Mouse (Mus musculus): ENCODE results near the gene Nrn1. TPM values are rescaled to one million over a fixed set of nuclear protein-coding genes. Genes with fewer than 3 reads are reported as not detected.

Gene Nrn1
- polyA plus RNA-seq, 1 experiment from 2014 or later: 10.4 TPM

- Histone ChIP-seq H3K4me3 (replicated peaks; ENCODE audit: low read length) (no peak overlapping the region), H3K4me2 (ENCODE audit: low read depth, low read length) (no peak overlapping the region), H3K27ac (ENCODE audit: low read length) (no peak overlapping the region), H3K27me3 (ENCODE audit: control insufficient read depth, insufficient read depth, low read length) (peaks cover 70% of the 10 kb centered on the region), H3K9ac (ENCODE audit: low read length) (no peak overlapping the region), H3K36me3 (ENCODE audit: control insufficient read depth, insufficient read depth, low read length) (no peaks in the 10 kb centered on the region), H3K4me1 (ENCODE audit: control insufficient read depth, insufficient read depth, low read length) (peaks cover 14% of the 10 kb centered on the region), H3K9me3 (replicated peaks; ENCODE audit: control insufficient read depth, low read length) (peaks cover 3% of the 10 kb centered on the region; the same call in 1 of the 2 replicates)
- ATAC-seq (ENCODE audit: insufficient read depth, low FRiP score): no peak
- WGBS: 11% methylated on average over 6 of the region's 6 CpGs
These were observed 1.9 kb downstream of the Nrn1 start for GRCm38 (mm10) chr13:36732891-36733490.

- no peak overlapping the region for H3K27ac ChIP-seq (ENCODE audit: low read length)
- peaks cover 73% of the 10 kb centered on the region for H3K27me3 ChIP-seq (ENCODE audit: control insufficient read depth, insufficient read depth, low read length)
- H3K4me2 ChIP-seq (ENCODE audit: low read depth, low read length): peak overlapping the region; percentile 65
- H3K4me3 ChIP-seq (replicated peaks; ENCODE audit: low read length): peak overlapping the region; percentile 41
- peaks cover 20% of the 10 kb centered on the region for H3K4me1 ChIP-seq (ENCODE audit: control insufficient read depth, insufficient read depth, low read length)
- peak overlapping the region; percentile 26; the same call in 1 of the 2 replicates for H3K9ac ChIP-seq (ENCODE audit: low read length)
- under 1% methylated on average over 23 of the region's 23 CpGs for WGBS
- H3K36me3 ChIP-seq (ENCODE audit: control insufficient read depth, insufficient read depth, low read length): no peaks in the 10 kb centered on the region
- ATAC-seq (ENCODE audit: insufficient read depth, low FRiP score): no peak
- peaks cover 4% of the 10 kb centered on the region; the same call in 1 of the 2 replicates for H3K9me3 ChIP-seq (replicated peaks; ENCODE audit: control insufficient read depth, low read length)
These were observed 2.9 kb downstream of the Nrn1 start for GRCm38 (mm10) chr13:36731931-36732461.

DNA sequence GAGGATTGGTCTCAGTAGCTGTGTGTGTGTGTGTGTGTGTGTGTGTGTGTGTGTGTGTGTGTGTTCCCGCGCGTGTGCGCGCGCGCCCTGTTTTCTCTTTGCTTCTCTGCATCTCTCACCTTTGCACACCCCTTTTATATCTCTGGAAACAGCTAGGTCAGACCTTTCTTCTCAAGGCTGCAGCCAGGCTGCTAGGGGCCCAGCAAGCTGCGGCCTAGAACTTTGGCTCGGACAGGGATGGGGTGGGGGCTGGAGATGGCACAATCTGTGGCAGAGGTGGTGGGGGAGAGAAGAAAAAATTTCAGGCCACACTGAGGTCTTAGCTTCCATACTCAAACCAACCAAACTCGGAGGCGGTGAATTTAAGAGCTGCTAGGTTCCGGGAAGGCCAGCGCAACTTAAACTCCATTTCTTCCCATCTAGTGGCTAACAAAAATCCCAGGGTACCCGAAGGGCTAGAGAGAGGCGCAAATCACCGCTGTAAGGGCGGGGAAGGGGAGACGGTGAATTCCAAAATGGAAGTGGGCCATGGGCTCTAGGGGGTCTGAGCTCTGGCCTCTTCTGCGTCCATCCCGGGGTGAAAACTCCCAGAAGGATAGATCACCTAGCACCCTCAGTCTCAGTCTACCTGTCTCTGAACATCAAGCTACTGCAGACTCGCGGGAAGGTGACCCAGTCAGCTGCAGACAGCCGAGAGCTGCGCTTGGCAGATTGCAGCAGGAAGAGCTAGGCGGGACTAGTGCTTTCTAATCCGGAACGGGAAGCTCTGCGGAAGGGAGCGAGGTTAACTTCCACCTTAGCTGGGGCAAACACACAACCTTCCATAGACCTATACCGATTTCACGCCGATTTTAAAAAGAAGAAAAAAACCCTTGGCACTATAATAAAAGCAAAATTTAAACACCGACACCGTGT is 3.7 kb downstream of the Nrn1 start:
- Histone ChIP-seq H3K4me2 (ENCODE audit: low read depth, low read length) (peak overlapping the region; percentile 65), H3K27ac (ENCODE audit: low read length) (no peak overlapping the region), H3K4me1 (ENCODE audit: control insufficient read depth, insufficient read depth, low read length) (peaks cover 23% of the 10 kb centered on the region), H3K9me3 (replicated peaks; ENCODE audit: control insufficient read depth, low read length) (peaks cover 4% of the 10 kb centered on the region; the same call in 1 of the 2 replicates), H3K4me3 (replicated peaks; ENCODE audit: low read length) (peak overlapping the region; percentile 41), H3K9ac (ENCODE audit: low read length) (0 out of 2 replicates have a peak overlapping the region, but pooled peaks have one; percentile 10), H3K36me3 (ENCODE audit: control insufficient read depth, insufficient read depth, low read length) (no peaks in the 10 kb centered on the region), H3K27me3 (ENCODE audit: control insufficient read depth, insufficient read depth, low read length) (peaks cover 80% of the 10 kb centered on the region)
- 6% methylated on average over 34 of the region's 34 CpGs for WGBS
- no peak for ATAC-seq (ENCODE audit: insufficient read depth, low FRiP score)

GRCm38 (mm10) chr13:36730341-36730761 is 4.6 kb downstream of the Nrn1 start:
- Histone ChIP-seq H3K4me3 (replicated peaks; ENCODE audit: low read length) (no peak overlapping the region), H3K27me3 (ENCODE audit: control insufficient read depth, insufficient read depth, low read length) (peaks cover 79% of the 10 kb centered on the region), H3K9me3 (replicated peaks; ENCODE audit: control insufficient read depth, low read length) (peaks cover 4% of the 10 kb centered on the region; the same call in 1 of the 2 replicates), H3K27ac (ENCODE audit: low read length) (no peak overlapping the region), H3K4me2 (ENCODE audit: low read depth, low read length) (no peak overlapping the region), H3K4me1 (ENCODE audit: control insufficient read depth, insufficient read depth, low read length) (peaks cover 19% of the 10 kb centered on the region), H3K9ac (ENCODE audit: low read length) (no peak overlapping the region), H3K36me3 (ENCODE audit: control insufficient read depth, insufficient read depth, low read length) (no peaks in the 10 kb centered on the region)
- WGBS: 12% methylated on average over 14 of the region's 14 CpGs
- no peak for ATAC-seq (ENCODE audit: insufficient read depth, low FRiP score)

- H3K4me1 ChIP-seq (ENCODE audit: control insufficient read depth, insufficient read depth, low read length): peaks cover 17% of the 10 kb centered on the region
- no peak overlapping the region for H3K27ac ChIP-seq (ENCODE audit: low read length)
- no peak overlapping the region for H3K4me2 ChIP-seq (ENCODE audit: low read depth, low read length)
- no peaks in the 10 kb centered on the region for H3K36me3 ChIP-seq (ENCODE audit: control insufficient read depth, insufficient read depth, low read length)
- 18% methylated on average over 13 of the region's 13 CpGs for WGBS
- no peak overlapping the region for H3K9ac ChIP-seq (ENCODE audit: low read length)
- peaks cover 79% of the 10 kb centered on the region for H3K27me3 ChIP-seq (ENCODE audit: control insufficient read depth, insufficient read depth, low read length)
- no peak for ATAC-seq (ENCODE audit: insufficient read depth, low FRiP score)
- peaks cover 4% of the 10 kb centered on the region; the same call in 1 of the 2 replicates for H3K9me3 ChIP-seq (replicated peaks; ENCODE audit: control insufficient read depth, low read length)
- H3K4me3 ChIP-seq (replicated peaks; ENCODE audit: low read length): no peak overlapping the region
These were observed 5.1 kb downstream of the Nrn1 start for GRCm38 (mm10) chr13:36729731-36730340.

DNA sequence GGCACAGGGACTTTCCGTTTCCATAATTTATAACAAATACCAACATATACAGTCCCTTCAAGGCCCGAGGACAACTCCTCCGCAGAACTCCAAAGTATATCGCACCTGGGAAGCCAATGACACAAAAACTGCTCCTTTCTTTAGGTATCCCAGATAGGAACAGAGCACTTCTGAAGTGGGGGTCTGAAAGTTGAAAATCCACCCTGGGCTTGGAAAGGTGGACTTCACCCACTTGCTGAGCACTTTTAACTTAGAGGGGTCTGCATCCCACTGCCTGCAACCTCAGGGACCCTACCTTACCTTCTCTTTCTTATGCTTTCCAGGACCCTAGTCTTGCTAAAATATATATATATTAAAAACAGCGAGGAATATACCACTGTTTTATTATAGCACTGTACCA is 6.4 kb downstream of the Nrn1 start:
- Histone ChIP-seq H3K36me3 (ENCODE audit: control insufficient read depth, insufficient read depth, low read length) (no peaks in the 10 kb centered on the region), H3K4me1 (ENCODE audit: control insufficient read depth, insufficient read depth, low read length) (peaks cover 24% of the 10 kb centered on the region), H3K9ac (ENCODE audit: low read length) (no peak overlapping the region), H3K27me3 (ENCODE audit: control insufficient read depth, insufficient read depth, low read length) (peaks cover 78% of the 10 kb centered on the region), H3K4me2 (ENCODE audit: low read depth, low read length) (no peak overlapping the region), H3K4me3 (replicated peaks; ENCODE audit: low read length) (no peak overlapping the region), H3K9me3 (replicated peaks; ENCODE audit: control insufficient read depth, low read length) (peaks cover 4% of the 10 kb centered on the region; the same call in 1 of the 2 replicates), H3K27ac (ENCODE audit: low read length) (no peak overlapping the region)
- no peak for ATAC-seq (ENCODE audit: insufficient read depth, low FRiP score)
- WGBS: 19% methylated on average over 5 of the region's 5 CpGs

GRCm38 (mm10) chr13:36727779-36728470 is 7.0 kb downstream of the Nrn1 start:
- no peaks in the 10 kb centered on the region for H3K36me3 ChIP-seq (ENCODE audit: control insufficient read depth, insufficient read depth, low read length)
- H3K4me3 ChIP-seq (replicated peaks; ENCODE audit: low read length): peak overlapping the region; percentile 37
- 4% methylated on average over 22 of the region's 23 CpGs for WGBS
- H3K27ac ChIP-seq (ENCODE audit: low read length): no peak overlapping the region
- no peak overlapping the region for H3K9ac ChIP-seq (ENCODE audit: low read length)
- peaks cover 82% of the 10 kb centered on the region for H3K27me3 ChIP-seq (ENCODE audit: control insufficient read depth, insufficient read depth, low read length)
- H3K4me2 ChIP-seq (ENCODE audit: low read depth, low read length): 0 out of 2 replicates have a peak overlapping the region, but pooled peaks have one; percentile 45
- H3K4me1 ChIP-seq (ENCODE audit: control insufficient read depth, insufficient read depth, low read length): peaks cover 24% of the 10 kb centered on the region
- no peak for ATAC-seq (ENCODE audit: insufficient read depth, low FRiP score)
- H3K9me3 ChIP-seq (replicated peaks; ENCODE audit: control insufficient read depth, low read length): peaks cover 4% of the 10 kb centered on the region; the same call in 1 of the 2 replicates

DNA sequence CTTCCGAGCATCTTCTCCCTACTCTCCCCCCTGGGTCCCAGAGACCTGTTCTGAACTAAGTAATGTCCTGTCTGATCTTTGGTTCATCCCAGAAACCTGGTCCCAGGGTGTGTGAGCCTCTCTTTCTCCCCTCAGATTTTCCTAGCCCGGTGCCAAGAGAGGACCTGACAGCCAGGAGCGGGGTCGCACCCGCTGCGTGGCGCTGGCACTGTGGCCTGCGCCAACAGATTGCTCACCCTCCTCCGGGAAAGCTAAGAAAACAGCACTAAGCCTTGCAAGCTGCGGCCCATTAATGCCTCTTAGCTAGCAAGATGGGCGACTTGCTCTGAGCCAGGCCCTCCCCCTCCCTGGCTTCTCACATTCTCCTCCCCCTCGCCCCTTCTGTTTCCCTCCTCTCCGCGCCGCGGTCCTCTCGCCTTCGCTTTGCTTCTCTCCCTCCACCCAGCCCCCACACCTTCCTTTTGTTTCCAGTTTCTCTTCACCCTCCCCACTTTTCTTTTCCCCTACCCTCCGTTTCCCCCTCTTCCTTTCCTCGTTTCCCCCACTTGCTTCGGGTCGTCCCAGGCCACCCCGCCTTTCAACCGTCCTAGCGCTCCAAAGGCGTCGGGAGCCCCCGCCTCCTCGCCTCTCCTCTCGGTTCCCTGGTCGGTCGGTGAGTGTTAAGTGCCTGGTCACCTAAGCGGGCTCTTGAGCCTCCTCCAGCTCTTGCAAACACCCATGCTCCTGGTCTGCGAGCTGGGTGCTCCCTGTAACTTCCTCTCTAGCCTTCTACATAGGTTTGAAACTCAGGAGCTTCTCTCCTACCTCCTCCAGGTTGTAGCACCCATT is 7.8 kb downstream of the Nrn1 start:
- peaks cover 87% of the 10 kb centered on the region for H3K27me3 ChIP-seq (ENCODE audit: control insufficient read depth, insufficient read depth, low read length)
- no peak for ATAC-seq (ENCODE audit: insufficient read depth, low FRiP score)
- H3K27ac ChIP-seq (ENCODE audit: low read length): no peak overlapping the region
- WGBS: under 1% methylated on average over 34 of the region's 34 CpGs
- H3K4me3 ChIP-seq (replicated peaks; ENCODE audit: low read length): peak overlapping the region; percentile 37
- no peaks in the 10 kb centered on the region for H3K36me3 ChIP-seq (ENCODE audit: control insufficient read depth, insufficient read depth, low read length)
- H3K9me3 ChIP-seq (replicated peaks; ENCODE audit: control insufficient read depth, low read length): peaks cover 4% of the 10 kb centered on the region; the same call in 1 of the 2 replicates
- peaks cover 23% of the 10 kb centered on the region for H3K4me1 ChIP-seq (ENCODE audit: control insufficient read depth, insufficient read depth, low read length)
- H3K4me2 ChIP-seq (ENCODE audit: low read depth, low read length): peak overlapping the region; percentile 45
- peak overlapping the region; percentile 16; the same call in 1 of the 2 replicates for H3K9ac ChIP-seq (ENCODE audit: low read length)

Measured in stomach, embryonic 16.5 days (tissue).